Mouse (Mus musculus): ENCODE measurements around the gene Eps8l3. TPM values are rescaled to one million over a fixed set of nuclear protein-coding genes. Genes with fewer than 3 reads are reported as not detected.
"Not testable (repeated sequence)": the region's sequence is repeated elsewhere in the genome, so short reads cannot be mapped to it uniquely, and the experiment has no call there.

The Eps8l3 gene
- polyA plus RNA-seq, 1 experiment from 2014 or later, result not detected

- WGBS, result 86% methylated on average over 5 of the region's 5 CpGs
- not testable (repeated sequence) for H3K36me3 ChIP-seq (ENCODE audit: control insufficient read depth, insufficient read depth, low read length); H3K4me2 ChIP-seq (ENCODE audit: low read depth, low read length, severe bottlenecking)
Measured at GRCm38 (mm10) chr3:107861483-107861882, 15.5 kb upstream of the Eps8l3 start.

GRCm38 (mm10) chr3:107862471-107862870 lies 14.6 kb upstream of the Eps8l3 start:
- no peak for DNase-seq (ENCODE audit: low spot score)
- H3K4me1 ChIP-seq (replicated peaks; ENCODE audit: control insufficient read depth, insufficient read depth, low read length), result no peaks in the 10 kb centered on the region
- WGBS, result 81% methylated on average over 2 of the region's 2 CpGs

More at GRCm38 (mm10) chr3:107861483-107861882, 15.5 kb upstream of the Eps8l3 start:
- not testable (repeated sequence) for DNase-seq (ENCODE audit: low spot score); H3K27ac ChIP-seq (ENCODE audit: low read depth, low read length); H3K9ac ChIP-seq (ENCODE audit: low read length); ATAC-seq (replicated peaks; ENCODE audit: low FRiP score); H3K9me3 ChIP-seq (ENCODE audit: control insufficient read depth, low read length); H3K27me3 ChIP-seq (ENCODE audit: control insufficient read depth, insufficient read depth, low read length); H3K4me1 ChIP-seq (replicated peaks; ENCODE audit: control insufficient read depth, insufficient read depth, low read length); H3K4me3 ChIP-seq (ENCODE audit: low read depth, low read length)

DNA sequence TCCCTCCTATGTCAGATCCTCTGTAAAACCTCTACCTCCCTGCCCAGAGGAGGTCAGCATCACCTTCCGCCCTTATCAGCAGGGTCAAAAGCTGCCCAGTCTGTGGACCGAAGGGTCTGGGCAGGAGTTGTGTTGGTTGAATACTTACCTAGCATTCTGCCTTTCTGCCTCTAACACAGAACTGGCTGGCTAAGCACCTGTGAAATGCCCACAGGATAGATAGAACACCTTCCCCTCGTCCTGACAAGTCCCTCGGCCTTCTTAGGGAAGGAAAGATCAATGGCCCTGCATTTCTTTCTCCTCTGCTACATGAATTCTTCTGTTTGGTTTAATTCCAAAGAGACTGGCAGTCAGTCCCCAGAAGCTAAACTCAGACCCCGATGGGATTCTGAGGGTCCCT lies 13.6 kb upstream of the Eps8l3 start:
- Histone ChIP-seq H3K9ac (ENCODE audit: low read length) (no peak overlapping the region), H3K4me3 (ENCODE audit: low read depth, low read length) (no peak overlapping the region)

More at GRCm38 (mm10) chr3:107862471-107862870, 14.6 kb upstream of the Eps8l3 start:
- no peaks in the 10 kb centered on the region for H3K9me3 ChIP-seq (ENCODE audit: control insufficient read depth, low read length)
- no peak overlapping the region for H3K4me2 ChIP-seq (ENCODE audit: low read depth, low read length, severe bottlenecking)
- no peak overlapping the region for H3K9ac ChIP-seq (ENCODE audit: low read length)
- H3K27me3 ChIP-seq (ENCODE audit: control insufficient read depth, insufficient read depth, low read length), result no peaks in the 10 kb centered on the region
- no peak for ATAC-seq (replicated peaks; ENCODE audit: low FRiP score)
- no peaks in the 10 kb centered on the region for H3K36me3 ChIP-seq (ENCODE audit: control insufficient read depth, insufficient read depth, low read length)
- no peak overlapping the region for H3K27ac ChIP-seq (ENCODE audit: low read depth, low read length)
- no peak overlapping the region for H3K4me3 ChIP-seq (ENCODE audit: low read depth, low read length)

DNA sequence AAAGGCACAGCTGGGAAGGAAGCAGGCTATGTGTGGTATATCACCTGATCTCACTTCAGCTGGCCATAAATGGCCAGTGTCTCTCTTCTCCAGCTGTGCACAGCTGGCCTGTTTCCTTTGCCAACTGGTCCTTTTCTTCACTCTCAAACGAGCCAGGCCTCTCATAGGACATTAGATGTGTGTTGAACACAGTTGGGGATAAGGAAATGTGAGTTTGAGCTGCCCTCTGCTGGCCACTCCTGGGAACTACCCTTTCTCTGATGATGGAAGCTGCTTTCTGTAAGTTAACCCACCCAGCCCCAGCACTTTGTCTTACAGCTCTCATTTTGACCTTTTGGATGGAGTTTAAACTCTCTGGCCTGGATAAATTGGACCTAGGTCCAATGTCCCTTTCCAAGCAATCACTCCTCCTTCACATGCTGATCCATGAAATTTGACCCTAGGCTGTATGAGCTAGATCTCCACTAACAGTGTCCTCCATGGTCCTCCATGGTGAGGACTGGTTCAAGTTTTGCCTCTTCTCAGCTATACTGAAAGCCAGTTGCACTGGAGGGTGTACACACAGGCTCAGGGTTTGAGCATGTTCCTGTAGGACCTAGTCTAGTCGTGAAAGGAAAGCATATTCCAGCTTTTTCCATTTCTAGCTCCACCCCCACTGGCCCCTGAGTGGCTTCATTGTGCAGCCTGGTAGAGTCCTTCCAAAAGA lies 13.0 kb upstream of the Eps8l3 start:
- Histone ChIP-seq H3K9ac (ENCODE audit: low read length) (no peak overlapping the region), H3K4me3 (ENCODE audit: low read depth, low read length) (no peak overlapping the region), H3K4me2 (ENCODE audit: low read depth, low read length, severe bottlenecking) (no peak overlapping the region), H3K9me3 (ENCODE audit: control insufficient read depth, low read length) (no peaks in the 10 kb centered on the region), H3K27ac (ENCODE audit: low read depth, low read length) (no peak overlapping the region), H3K4me1 (replicated peaks; ENCODE audit: control insufficient read depth, insufficient read depth, low read length) (peaks cover 2% of the 10 kb centered on the region; the same call in 1 of the 2 replicates), H3K36me3 (ENCODE audit: control insufficient read depth, insufficient read depth, low read length) (no peaks in the 10 kb centered on the region), H3K27me3 (ENCODE audit: control insufficient read depth, insufficient read depth, low read length) (no peaks in the 10 kb centered on the region)
- WGBS, result 10% methylated on average over 2 of the region's 2 CpGs
- ATAC-seq (replicated peaks; ENCODE audit: low FRiP score) (peak; percentile 73), DNase-seq (ENCODE audit: low spot score) (peak; percentile 94)

More for the DNA sequence above, 13.6 kb upstream of the Eps8l3 start:
- ATAC-seq (replicated peaks; ENCODE audit: low FRiP score) (no peak), DNase-seq (ENCODE audit: low spot score) (no peak)
- Histone ChIP-seq H3K4me2 (ENCODE audit: low read depth, low read length, severe bottlenecking) (no peak overlapping the region), H3K27me3 (ENCODE audit: control insufficient read depth, insufficient read depth, low read length) (no peaks in the 10 kb centered on the region), H3K27ac (ENCODE audit: low read depth, low read length) (no peak overlapping the region), H3K4me1 (replicated peaks; ENCODE audit: control insufficient read depth, insufficient read depth, low read length) (no peaks in the 10 kb centered on the region), H3K36me3 (ENCODE audit: control insufficient read depth, insufficient read depth, low read length) (no peaks in the 10 kb centered on the region), H3K9me3 (ENCODE audit: control insufficient read depth, low read length) (no peaks in the 10 kb centered on the region)
- WGBS, result 83% methylated on average over 5 of the region's 5 CpGs

DNA sequence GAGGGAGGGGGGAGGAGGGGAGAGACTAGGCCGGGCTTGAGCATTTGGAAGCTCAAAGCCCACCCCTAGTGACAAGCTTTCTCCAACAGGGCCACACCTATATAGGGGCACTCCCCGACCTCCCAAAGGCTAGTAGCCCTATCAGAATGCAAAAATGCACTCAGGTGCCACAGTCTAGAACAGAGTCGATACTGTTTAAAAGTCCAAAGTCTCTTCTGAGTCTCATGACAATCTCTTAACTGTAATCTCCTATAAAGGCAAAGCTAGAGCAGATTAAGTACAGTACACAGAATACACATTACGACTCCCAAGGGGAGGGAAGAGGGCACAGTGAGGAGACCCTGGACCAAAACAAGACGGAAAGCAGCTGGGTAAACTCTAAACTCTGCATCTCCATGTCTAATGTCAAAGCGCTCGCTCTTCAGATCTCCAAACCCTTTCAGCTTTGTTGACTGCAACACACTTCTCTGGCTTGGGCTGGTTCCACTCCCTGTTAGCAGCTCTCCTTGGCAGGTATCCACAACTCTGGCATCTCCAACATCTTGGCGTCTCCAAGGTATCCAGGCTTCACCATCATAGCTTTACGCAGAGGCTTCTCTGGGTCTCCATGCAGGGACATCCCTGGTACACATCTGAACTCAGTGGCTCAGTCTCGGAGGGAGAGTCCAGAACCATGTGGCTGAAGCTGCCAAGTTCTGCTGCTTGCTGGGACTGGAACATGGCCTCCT lies 11.5 kb upstream of the Eps8l3 start:
- H3K4me1 ChIP-seq (replicated peaks; ENCODE audit: control insufficient read depth, insufficient read depth, low read length), result peaks cover 4% of the 10 kb centered on the region; the same call in 1 of the 2 replicates
- no peak overlapping the region for H3K4me2 ChIP-seq (ENCODE audit: low read depth, low read length, severe bottlenecking)
- H3K9me3 ChIP-seq (ENCODE audit: control insufficient read depth, low read length), result no peaks in the 10 kb centered on the region
- no peaks in the 10 kb centered on the region for H3K36me3 ChIP-seq (ENCODE audit: control insufficient read depth, insufficient read depth, low read length)
- H3K27me3 ChIP-seq (ENCODE audit: control insufficient read depth, insufficient read depth, low read length), result no peaks in the 10 kb centered on the region
- no peak overlapping the region for H3K4me3 ChIP-seq (ENCODE audit: low read depth, low read length)
- ATAC-seq (replicated peaks; ENCODE audit: low FRiP score) (no peak), DNase-seq (ENCODE audit: low spot score) (no peak)
- H3K27ac ChIP-seq (ENCODE audit: low read depth, low read length), result no peak overlapping the region
- WGBS, result 76% methylated on average over 10 of the region's 10 CpGs
- no peak overlapping the region for H3K9ac ChIP-seq (ENCODE audit: low read length)

DNA sequence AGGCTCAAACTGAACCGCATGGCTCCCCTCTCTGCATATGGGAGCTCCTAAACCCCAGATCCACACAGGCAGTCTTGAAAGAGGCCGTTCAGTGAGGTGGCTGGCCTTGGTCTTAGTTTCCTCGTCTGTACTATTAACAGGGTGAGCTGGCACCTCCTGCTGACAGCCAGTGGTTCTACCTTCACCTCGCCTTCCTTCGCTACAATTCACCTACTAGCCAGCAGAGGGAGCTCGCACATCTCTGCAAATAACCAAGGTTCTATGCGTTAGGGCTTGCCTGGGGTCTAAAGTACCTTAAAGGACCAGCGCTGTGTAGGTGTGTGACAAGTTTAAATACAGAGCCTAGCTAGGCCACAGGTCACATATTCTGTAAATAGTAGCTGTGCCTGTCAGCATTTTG lies 9.9 kb upstream of the Eps8l3 start:
- H3K27me3 ChIP-seq (ENCODE audit: control insufficient read depth, insufficient read depth, low read length), result no peaks in the 10 kb centered on the region
- H3K4me2 ChIP-seq (ENCODE audit: low read depth, low read length, severe bottlenecking), result no peak overlapping the region
- no peak overlapping the region for H3K27ac ChIP-seq (ENCODE audit: low read depth, low read length)
- no peak overlapping the region for H3K4me3 ChIP-seq (ENCODE audit: low read depth, low read length)
- DNase-seq (ENCODE audit: low spot score) (peak; percentile 90), ATAC-seq (replicated peaks; ENCODE audit: low FRiP score) (peak; percentile 57)
- peaks cover 4% of the 10 kb centered on the region; the same call in 1 of the 2 replicates for H3K4me1 ChIP-seq (replicated peaks; ENCODE audit: control insufficient read depth, insufficient read depth, low read length)
- no peak overlapping the region for H3K9ac ChIP-seq (ENCODE audit: low read length)
- no peaks in the 10 kb centered on the region for H3K36me3 ChIP-seq (ENCODE audit: control insufficient read depth, insufficient read depth, low read length)
- no peaks in the 10 kb centered on the region for H3K9me3 ChIP-seq (ENCODE audit: control insufficient read depth, low read length)
- 8% methylated on average over 8 of the region's 8 CpGs for whole genome bisulfite sequencing

DNA sequence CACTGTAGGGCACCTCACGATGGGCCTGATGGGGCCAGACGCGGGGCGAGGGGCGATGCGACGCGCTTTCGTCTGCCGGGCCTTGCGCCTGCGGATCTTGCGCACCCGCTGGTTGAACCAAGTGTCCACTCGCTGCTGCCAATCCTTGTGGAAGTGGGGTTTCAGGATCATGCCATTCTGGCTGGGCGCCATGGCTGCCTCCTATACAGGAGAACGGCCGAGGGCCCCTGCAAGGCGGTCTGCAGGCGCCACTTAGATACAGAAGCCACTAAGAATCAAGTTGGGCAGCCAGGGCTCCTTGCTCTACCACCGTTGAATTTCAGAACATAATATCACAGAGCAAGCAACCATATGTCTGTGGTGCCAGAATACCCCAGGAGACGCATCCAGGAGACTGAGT lies 8.6 kb upstream of the Eps8l3 start:
- H3K9ac ChIP-seq (ENCODE audit: low read length), result no peak overlapping the region
- DNase-seq (ENCODE audit: low spot score) (peak; percentile 60), ATAC-seq (replicated peaks; ENCODE audit: low FRiP score) (no peak)
- H3K4me3 ChIP-seq (ENCODE audit: low read depth, low read length), result no peak overlapping the region
- WGBS, result 93% methylated on average over 22 of the region's 22 CpGs
- no peaks in the 10 kb centered on the region for H3K27me3 ChIP-seq (ENCODE audit: control insufficient read depth, insufficient read depth, low read length)
- H3K27ac ChIP-seq (ENCODE audit: low read depth, low read length), result no peak overlapping the region
- H3K9me3 ChIP-seq (ENCODE audit: control insufficient read depth, low read length), result no peaks in the 10 kb centered on the region
- no peaks in the 10 kb centered on the region for H3K36me3 ChIP-seq (ENCODE audit: control insufficient read depth, insufficient read depth, low read length)
- H3K4me2 ChIP-seq (ENCODE audit: low read depth, low read length, severe bottlenecking), result no peak overlapping the region
- peaks cover 4% of the 10 kb centered on the region; the same call in 1 of the 2 replicates for H3K4me1 ChIP-seq (replicated peaks; ENCODE audit: control insufficient read depth, insufficient read depth, low read length)

GRCm38 (mm10) chr3:107869097-107869496 lies 7.9 kb upstream of the Eps8l3 start:
- Histone ChIP-seq H3K9me3 (ENCODE audit: control insufficient read depth, low read length) (no peaks in the 10 kb centered on the region), H3K9ac (ENCODE audit: low read length) (peak overlapping the region; percentile 29; the same call in 1 of the 2 replicates), H3K27ac (ENCODE audit: low read depth, low read length) (peak overlapping the region; percentile 62), H3K27me3 (ENCODE audit: control insufficient read depth, insufficient read depth, low read length) (no peaks in the 10 kb centered on the region), H3K4me2 (ENCODE audit: low read depth, low read length, severe bottlenecking) (no peak overlapping the region), H3K36me3 (ENCODE audit: control insufficient read depth, insufficient read depth, low read length) (no peaks in the 10 kb centered on the region), H3K4me1 (replicated peaks; ENCODE audit: control insufficient read depth, insufficient read depth, low read length) (peaks cover 4% of the 10 kb centered on the region; the same call in 1 of the 2 replicates), H3K4me3 (ENCODE audit: low read depth, low read length) (no peak overlapping the region)
- under 1% methylated on average over 7 of the region's 7 CpGs for WGBS
- peak; percentile 55 for ATAC-seq (replicated peaks; ENCODE audit: low FRiP score)
- no peak for DNase-seq (ENCODE audit: low spot score)

Measured in forebrain, embryonic 11.5 days (tissue).